Mouse (Mus musculus): ENCODE measurements around the gene Elovl4. TPM values are rescaled to one million over a fixed set of nuclear protein-coding genes. Genes with fewer than 3 reads are reported as not detected.

The Elovl4 gene
- not detected for total RNA-seq (2023)

GRCm38 (mm10) chr9:83805977-83806815, at the start of gene Elovl4:
Gene Elovl4 (minus strand): TSS chr9:83806277.

GRCm38 (mm10) chr9:83833811-83834747, 28.0 kb upstream of the Elovl4 start, which contains the start of gene Ttk:
Gene Ttk (plus strand): TSS chr9:83834689.

Other genes with a start within 250 kb of the Elovl4 start
- gene Ttk, start 28.4 kb upstream of the Elovl4 start, total RNA-seq (2023): not detected
- 15.3 TPM for gene Bckdhb, start 118.9 kb upstream of the Elovl4 start, total RNA-seq (2023)